In genomic region chr5:136562212-136562611, GRCm38 (mm10) we compare ENCODE assay signal across 27 mouse cellular contexts. TPM values are rescaled to one million over a fixed set of nuclear protein-coding genes. Genes with fewer than 3 reads are reported as not detected.
A peak's percentile ranks its signal among the peaks of the same experiment; 100 is the strongest.
DNase-seq lines count a peak whose midpoint lies in the region; ATAC-seq and TF ChIP-seq lines count a peak whose summit lies in the region.
"Had no signal": no experiment of that assay in that cellular context is flagged by ENCODE, and none has a peak within 500 bp of the region (broad histone marks: within the 10 kb centered on the region; RNA-seq: fewer than 3 reads in every experiment).

No protein-coding gene starts in this region.

- TF ChIP-seq POLR2A in liver, adult 2 months (IDR thresholded peaks at IDR 0.05; ENCODE audit: extremely low read depth, insufficient read depth, low read length) = no peak

- peak; percentile 47 for DNase-seq in embryo, embryonic 10 days (ENCODE audit: low spot score)
- DNase-seq in embryo, embryonic 9.5 days (ENCODE audit: extremely low spot score) = no peak
- DNase-seq in liver, adult 2 months (ENCODE audit: extremely low read depth, low read depth, low spot score) = peak; percentile 29
- DNase-seq in liver, postnatal 0 days = no peak
- peak; percentile 70 for DNase-seq in embryo, embryonic 10.5 days (ENCODE audit: low spot score)
- DNase-seq in right cerebral cortex, postnatal 10 days (ENCODE audit: low spot score in 2 of 2) = no peak
- DNase-seq in right cerebral cortex, postnatal 14 days = no peak
- DNase-seq: adrenal gland, adult 8-10 months; cerebellum, adult 8-10 months; gastrocnemius, postnatal 10 days; heart, postnatal 10 days; kidney, adult 11 months; kidney, postnatal 10 days; layer of hippocampus, postnatal 36 days; left cerebral cortex, postnatal 4 days; liver, embryonic 13.5 days; lung, adult 2 months; lung, postnatal 14 days; right cerebral cortex, adult 18-20 months; thymus, postnatal 4 days had no signal

- peaks cover 24% of the 10 kb centered on the region; the same call in 1 of the 2 replicates for H3K79me2 ChIP-seq in liver, adult 2 months (ENCODE audit: control insufficient read depth, insufficient read depth, low read length)

- ATAC-seq in liver, postnatal 0 days = no peak
- ATAC-seq: activated CD4-positive, CD25-positive, alpha-beta regulatory T cell, adult 4 months; forebrain, embryonic 13.5 days; inflammation-experienced regulatory T-cells, adult 6 months; midbrain, embryonic 15.5 days had no signal

- no peak overlapping the region for H3K9ac ChIP-seq in liver, adult 2 months (ENCODE audit: low read depth, low read length)
- no peak overlapping the region for H3K9ac ChIP-seq in liver, postnatal 0 days (replicated peaks)
- H3K9ac ChIP-seq: forebrain, embryonic 13.5 days; heart, embryonic 13.5 days; hindbrain, embryonic 15.5 days; liver, embryonic 13.5 days; midbrain, embryonic 15.5 days had no signal

- TF ChIP-seq EP300 in liver, postnatal 0 days (IDR thresholded peaks at IDR 0.05; ENCODE audit: low read depth) = no peak

- no peak overlapping the region for H3K4me3 ChIP-seq in liver, adult 2 months (ENCODE audit: insufficient read depth, low read depth, low read length)
- H3K4me3 ChIP-seq in liver, postnatal 0 days (ENCODE audit: low read depth, low read length) = no peak overlapping the region
- H3K4me3 ChIP-seq: forebrain, embryonic 13.5 days; heart, embryonic 13.5 days; hindbrain, embryonic 15.5 days; liver, embryonic 13.5 days; midbrain, embryonic 10.5 days; midbrain, embryonic 15.5 days had no signal

- no peaks in the 10 kb centered on the region for H3K9me3 ChIP-seq in liver, postnatal 0 days (ENCODE audit: low read length)
- H3K9me3 ChIP-seq: forebrain, embryonic 13.5 days; heart, embryonic 13.5 days; hindbrain, embryonic 15.5 days; liver, embryonic 13.5 days; midbrain, embryonic 10.5 days; midbrain, embryonic 15.5 days had no signal

- TF ChIP-seq CTCF in liver, adult 2 months (IDR thresholded peaks at IDR 0.05; ENCODE audit: low read depth, low read length) = no peak
- TF ChIP-seq CTCF in liver, postnatal 0 days (IDR thresholded peaks at IDR 0.05; ENCODE audit: low read depth) = no peak

- H3K4me2 ChIP-seq in liver, postnatal 0 days (ENCODE audit: low read depth, low read length) = no peak overlapping the region
- H3K4me2 ChIP-seq: forebrain, embryonic 13.5 days; heart, embryonic 13.5 days; hindbrain, embryonic 15.5 days; liver, embryonic 13.5 days; midbrain, embryonic 15.5 days had no signal

- H3K27me3 ChIP-seq in liver, adult 2 months (ENCODE audit: control insufficient read depth, insufficient read depth, low read length) = no peaks in the 10 kb centered on the region
- no peaks in the 10 kb centered on the region for H3K27me3 ChIP-seq in liver, postnatal 0 days (ENCODE audit: insufficient read depth, low read length)
- H3K27me3 ChIP-seq: forebrain, embryonic 13.5 days; heart, embryonic 13.5 days; hindbrain, embryonic 15.5 days; liver, embryonic 13.5 days; midbrain, embryonic 15.5 days had no signal

- no peaks in the 10 kb centered on the region for H3K36me3 ChIP-seq in liver, adult 2 months (ENCODE audit: control insufficient read depth, insufficient read depth, low read length)
- no peaks in the 10 kb centered on the region for H3K36me3 ChIP-seq in liver, postnatal 0 days (replicated peaks; ENCODE audit: insufficient read depth, low read length)
- H3K36me3 ChIP-seq: heart, embryonic 13.5 days; hindbrain, embryonic 15.5 days; liver, embryonic 13.5 days; midbrain, embryonic 15.5 days had no signal

- H3K4me1 ChIP-seq in liver, adult 2 months (ENCODE audit: control insufficient read depth, insufficient read depth, low read length) = peaks cover 13% of the 10 kb centered on the region
- H3K4me1 ChIP-seq in liver, postnatal 0 days (ENCODE audit: insufficient read depth) = peaks cover 16% of the 10 kb centered on the region

- no peak overlapping the region for H3K27ac ChIP-seq in liver, adult 2 months (replicated peaks; ENCODE audit: insufficient read depth, low read depth, low read length)
- no peak overlapping the region for H3K27ac ChIP-seq in liver, postnatal 0 days (ENCODE audit: low read depth)
- H3K27ac ChIP-seq: forebrain, embryonic 13.5 days; heart, embryonic 13.5 days; hindbrain, embryonic 15.5 days; liver, embryonic 13.5 days; midbrain, embryonic 10.5 days; midbrain, embryonic 15.5 days had no signal

- WGBS in liver, adult 2 months = 41% methylated on average over 1 of the region's 1 CpGs
- WGBS in liver, postnatal 0 days (ENCODE audit: insufficient replicate concordance) = 68% methylated on average over 1 of the region's 1 CpGs

RNA-seq across cellular contexts. Expression of gene Cux1, which starts 5.1 kb away (rescaled TPM):
- 9.5 and 12.6 TPM in 2 replicates for total RNA-seq in liver, adult 2 months (2014; rRNA removed)
- polyA plus RNA-seq in liver, adult 2 months (2012; rRNA removed) = 11.6 and 12.6 TPM in 2 replicates
- polyA plus RNA-seq in liver, postnatal 0 days (2015; fragmentation: Nextera tagmentation; extraction: Ambion mirVana) = 9.2 and 10.7 TPM in 2 replicates

Comparison
In these comparisons a context has a peak if more than half of its experiments do, and no peak if none do; other contexts are left out.
1. DNase-seq: peak in embryo, embryonic 10 days (single experiment), liver, adult 2 months (single experiment) and embryo, embryonic 10.5 days (single experiment); none in embryo, embryonic 9.5 days (single experiment), liver, postnatal 0 days (single experiment), right cerebral cortex, postnatal 10 days (0 of 2) and right cerebral cortex, postnatal 14 days (single experiment).